Mouse (Mus musculus): ENCODE data around the gene Rasd1. TPM values are rescaled to one million over a fixed set of nuclear protein-coding genes. Genes with fewer than 3 reads are reported as not detected.

Gene Rasd1
- polyA plus RNA-seq (2014; fragmentation: Nextera tagmentation; extraction: Ambion mirVana), result 8.1 and 8.3 TPM in 2 replicates

GRCm38 (mm10) chr11:59964818-59965217 lies at the start of gene Rasd1:
Rasd1 (minus strand) TSS chr11:59964944.
- Histone ChIP-seq H3K36me3 (ENCODE audit: control insufficient read depth, insufficient read depth, low read length) (peaks cover 16% of the 10 kb centered on the region), H3K9ac (ENCODE audit: low read length) (peak within 1 kb of the TSS; percentile 80), H3K4me2 (ENCODE audit: low read length) (peak within 1 kb of the TSS; percentile 99), H3K4me3 (ENCODE audit: control insufficient read depth in 1 of 2, insufficient read depth in 1 of 2, low read depth in 1 of 2, low read length in 2 of 2) (peak within 1 kb of the TSS; percentile 61 to 62), H3K27ac (replicated peaks in 1 of 2; ENCODE audit: control insufficient read depth in 1 of 2, insufficient read depth in 1 of 2, low read depth in 2 of 2, low read length in 2 of 2) (peak within 1 kb of the TSS; percentile 20 to 83), H3K9me3 (ENCODE audit: control insufficient read depth, low read length) (no peaks in the 10 kb centered on the region), H3K27me3 (ENCODE audit: control insufficient read depth, insufficient read depth, low read length) (no peaks in the 10 kb centered on the region), H3K4me1 (ENCODE audit: control insufficient read depth in 2 of 2, insufficient read depth in 2 of 2, low read length in 2 of 2) (peaks cover 39 to 57% of the 10 kb centered on the region in 2 experiments)
- 0% methylated on average over 28 of the region's 28 CpGs for WGBS
- ATAC-seq (ENCODE audit: insufficient number of reproducible peaks, insufficient read depth, low FRiP score, low read depth), result peak; percentile 81

GRCm38 (mm10) chr11:60011516-60011915 lies 46.8 kb upstream of the Rasd1 start:
- WGBS, result 70% methylated on average over 3 of the region's 3 CpGs
- Histone ChIP-seq H3K4me1 (ENCODE audit: control insufficient read depth in 2 of 2, insufficient read depth in 2 of 2, low read length in 2 of 2) (peaks cover 4% of the 10 kb centered on the region in 2 experiments; a peak in 2 of 4 replicates), H3K9ac (ENCODE audit: low read length) (no peak overlapping the region), H3K27me3 (ENCODE audit: control insufficient read depth, insufficient read depth, low read length) (no peaks in the 10 kb centered on the region), H3K36me3 (ENCODE audit: control insufficient read depth, insufficient read depth, low read length) (no peaks in the 10 kb centered on the region), H3K27ac (replicated peaks in 1 of 2; ENCODE audit: control insufficient read depth in 1 of 2, insufficient read depth in 1 of 2, low read depth in 2 of 2, low read length in 2 of 2) (no peak overlapping the region), H3K9me3 (ENCODE audit: control insufficient read depth, low read length) (no peaks in the 10 kb centered on the region), H3K4me3 (ENCODE audit: control insufficient read depth in 1 of 2, insufficient read depth in 1 of 2, low read depth in 1 of 2, low read length in 2 of 2) (no peak overlapping the region), H3K4me2 (ENCODE audit: low read length) (no peak overlapping the region)
- ATAC-seq (ENCODE audit: insufficient number of reproducible peaks, insufficient read depth, low FRiP score, low read depth), result no peak

GRCm38 (mm10) chr11:60009451-60009850 lies 44.7 kb upstream of the Rasd1 start:
- ATAC-seq (ENCODE audit: insufficient number of reproducible peaks, insufficient read depth, low FRiP score, low read depth), result no peak
- Histone ChIP-seq H3K4me2 (ENCODE audit: low read length) (no peak overlapping the region), H3K9me3 (ENCODE audit: control insufficient read depth, low read length) (no peaks in the 10 kb centered on the region), H3K36me3 (ENCODE audit: control insufficient read depth, insufficient read depth, low read length) (no peaks in the 10 kb centered on the region), H3K27ac (replicated peaks in 1 of 2; ENCODE audit: control insufficient read depth in 1 of 2, insufficient read depth in 1 of 2, low read depth in 2 of 2, low read length in 2 of 2) (no peak overlapping the region), H3K27me3 (ENCODE audit: control insufficient read depth, insufficient read depth, low read length) (no peaks in the 10 kb centered on the region), H3K4me3 (ENCODE audit: control insufficient read depth in 1 of 2, insufficient read depth in 1 of 2, low read depth in 1 of 2, low read length in 2 of 2) (no peak overlapping the region), H3K4me1 (ENCODE audit: control insufficient read depth in 2 of 2, insufficient read depth in 2 of 2, low read length in 2 of 2) (peaks cover 3 to 4% of the 10 kb centered on the region in 2 experiments; a peak in 2 of 4 replicates), H3K9ac (ENCODE audit: low read length) (no peak overlapping the region)
- 81% methylated on average over 3 of the region's 3 CpGs for WGBS

- no peaks in the 10 kb centered on the region for H3K9me3 ChIP-seq (ENCODE audit: control insufficient read depth, low read length)
- H3K27ac ChIP-seq (replicated peaks in 1 of 2; ENCODE audit: control insufficient read depth in 1 of 2, insufficient read depth in 1 of 2, low read depth in 2 of 2, low read length in 2 of 2), result no peak overlapping the region
- 57% methylated on average over 3 of the region's 3 CpGs for WGBS
- H3K4me3 ChIP-seq (ENCODE audit: control insufficient read depth in 1 of 2, insufficient read depth in 1 of 2, low read depth in 1 of 2, low read length in 2 of 2), result no peak overlapping the region
- ATAC-seq (ENCODE audit: insufficient number of reproducible peaks, insufficient read depth, low FRiP score, low read depth), result no peak
- no peak overlapping the region for H3K4me2 ChIP-seq (ENCODE audit: low read length)
- no peaks in the 10 kb centered on the region for H3K36me3 ChIP-seq (ENCODE audit: control insufficient read depth, insufficient read depth, low read length)
- H3K9ac ChIP-seq (ENCODE audit: low read length), result no peak overlapping the region
- H3K27me3 ChIP-seq (ENCODE audit: control insufficient read depth, insufficient read depth, low read length), result no peaks in the 10 kb centered on the region
- H3K4me1 ChIP-seq (ENCODE audit: control insufficient read depth in 2 of 2, insufficient read depth in 2 of 2, low read length in 2 of 2), result no peaks in the 10 kb centered on the region
These were observed 41.1 kb upstream of the Rasd1 start for GRCm38 (mm10) chr11:60005866-60006265.

GRCm38 (mm10) chr11:60004716-60005115 lies 40.0 kb upstream of the Rasd1 start:
- Histone ChIP-seq H3K27me3 (ENCODE audit: control insufficient read depth, insufficient read depth, low read length) (no peaks in the 10 kb centered on the region), H3K9ac (ENCODE audit: low read length) (no peak overlapping the region), H3K4me3 (ENCODE audit: control insufficient read depth in 1 of 2, insufficient read depth in 1 of 2, low read depth in 1 of 2, low read length in 2 of 2) (no peak overlapping the region), H3K27ac (replicated peaks in 1 of 2; ENCODE audit: control insufficient read depth in 1 of 2, insufficient read depth in 1 of 2, low read depth in 2 of 2, low read length in 2 of 2) (no peak overlapping the region), H3K4me1 (ENCODE audit: control insufficient read depth in 2 of 2, insufficient read depth in 2 of 2, low read length in 2 of 2) (no peaks in the 10 kb centered on the region), H3K36me3 (ENCODE audit: control insufficient read depth, insufficient read depth, low read length) (no peaks in the 10 kb centered on the region), H3K9me3 (ENCODE audit: control insufficient read depth, low read length) (no peaks in the 10 kb centered on the region), H3K4me2 (ENCODE audit: low read length) (no peak overlapping the region)
- no peak for ATAC-seq (ENCODE audit: insufficient number of reproducible peaks, insufficient read depth, low FRiP score, low read depth)
- WGBS, result 71% methylated on average over 6 of the region's 6 CpGs

GRCm38 (mm10) chr11:60003811-60004210 lies 39.1 kb upstream of the Rasd1 start:
- no peak for ATAC-seq (ENCODE audit: insufficient number of reproducible peaks, insufficient read depth, low FRiP score, low read depth)
- Histone ChIP-seq H3K27ac (replicated peaks in 1 of 2; ENCODE audit: control insufficient read depth in 1 of 2, insufficient read depth in 1 of 2, low read depth in 2 of 2, low read length in 2 of 2) (no peak overlapping the region), H3K27me3 (ENCODE audit: control insufficient read depth, insufficient read depth, low read length) (no peaks in the 10 kb centered on the region), H3K9me3 (ENCODE audit: control insufficient read depth, low read length) (no peaks in the 10 kb centered on the region), H3K4me1 (ENCODE audit: control insufficient read depth in 2 of 2, insufficient read depth in 2 of 2, low read length in 2 of 2) (no peaks in the 10 kb centered on the region), H3K36me3 (ENCODE audit: control insufficient read depth, insufficient read depth, low read length) (no peaks in the 10 kb centered on the region), H3K4me3 (ENCODE audit: control insufficient read depth in 1 of 2, insufficient read depth in 1 of 2, low read depth in 1 of 2, low read length in 2 of 2) (no peak overlapping the region), H3K9ac (ENCODE audit: low read length) (no peak overlapping the region), H3K4me2 (ENCODE audit: low read length) (no peak overlapping the region)
- 80% methylated on average over 8 of the region's 8 CpGs for WGBS

- H3K9ac ChIP-seq (ENCODE audit: low read length), result no peak overlapping the region
- no peaks in the 10 kb centered on the region for H3K27me3 ChIP-seq (ENCODE audit: control insufficient read depth, insufficient read depth, low read length)
- no peaks in the 10 kb centered on the region for H3K4me1 ChIP-seq (ENCODE audit: control insufficient read depth in 2 of 2, insufficient read depth in 2 of 2, low read length in 2 of 2)
- H3K27ac ChIP-seq (replicated peaks in 1 of 2; ENCODE audit: control insufficient read depth in 1 of 2, insufficient read depth in 1 of 2, low read depth in 2 of 2, low read length in 2 of 2), result no peak overlapping the region
- H3K9me3 ChIP-seq (ENCODE audit: control insufficient read depth, low read length), result no peaks in the 10 kb centered on the region
- H3K4me3 ChIP-seq (ENCODE audit: control insufficient read depth in 1 of 2, insufficient read depth in 1 of 2, low read depth in 1 of 2, low read length in 2 of 2), result no peak overlapping the region
- no peaks in the 10 kb centered on the region for H3K36me3 ChIP-seq (ENCODE audit: control insufficient read depth, insufficient read depth, low read length)
- no peak; the same call in 1 of the 2 replicates for ATAC-seq (ENCODE audit: insufficient number of reproducible peaks, insufficient read depth, low FRiP score, low read depth)
- WGBS, result 70% methylated on average over 5 of the region's 5 CpGs
- H3K4me2 ChIP-seq (ENCODE audit: low read length), result no peak overlapping the region
These were observed 36.7 kb upstream of the Rasd1 start for GRCm38 (mm10) chr11:60001231-60001980.
